Mouse (Mus musculus): ENCODE measurements around the gene Eif2s1. TPM values are rescaled to one million over a fixed set of nuclear protein-coding genes. Genes with fewer than 3 reads are reported as not detected.

Gene Eif2s1
- polyA plus RNA-seq, 1 experiment from 2014 or later = 176 TPM

- 88% methylated on average over 2 of the region's 2 CpGs for WGBS
Measured at GRCm38 (mm10) chr12:78891149-78891548, 29.5 kb downstream of the Eif2s1 start.

GRCm38 (mm10) chr12:78897861-78898260, 36.2 kb downstream of the Eif2s1 start:
- ATAC-seq (ENCODE audit: low read depth) = no peak
- Histone ChIP-seq H3K9me3 (no peaks in the 10 kb centered on the region), H3K4me3 (no peak overlapping the region), H3K4me1 (replicated peaks) (no peaks in the 10 kb centered on the region), H3K4me2 (no peak overlapping the region), H3K9ac (no peak overlapping the region), H3K27me3 (no peaks in the 10 kb centered on the region), H3K27ac (replicated peaks) (no peak overlapping the region), H3K36me3 (no peaks in the 10 kb centered on the region)
- 94% methylated on average over 1 of the region's 1 CpGs for WGBS

More at GRCm38 (mm10) chr12:78891149-78891548, 29.5 kb downstream of the Eif2s1 start:
- Histone ChIP-seq H3K27me3 (no peaks in the 10 kb centered on the region), H3K4me3 (no peak overlapping the region), H3K9me3 (no peaks in the 10 kb centered on the region), H3K4me2 (no peak overlapping the region), H3K4me1 (replicated peaks) (no peaks in the 10 kb centered on the region), H3K27ac (replicated peaks) (no peak overlapping the region), H3K36me3 (peaks cover 17% of the 10 kb centered on the region), H3K9ac (no peak overlapping the region)
- ATAC-seq (ENCODE audit: low read depth) = no peak

- Histone ChIP-seq H3K4me2 (no peak overlapping the region), H3K4me3 (no peak overlapping the region), H3K27me3 (peaks cover 16% of the 10 kb centered on the region), H3K27ac (replicated peaks) (no peak overlapping the region), H3K9ac (no peak overlapping the region), H3K36me3 (no peaks in the 10 kb centered on the region), H3K9me3 (no peaks in the 10 kb centered on the region), H3K4me1 (replicated peaks) (peaks cover under 1% of the 10 kb centered on the region)
- WGBS = 92% methylated on average over 5 of the region's 5 CpGs
- no peak for ATAC-seq (ENCODE audit: low read depth)
Measured at GRCm38 (mm10) chr12:78901467-78901866, 39.8 kb downstream of the Eif2s1 start.

- Histone ChIP-seq H3K36me3 (no peaks in the 10 kb centered on the region), H3K9ac (no peak overlapping the region), H3K9me3 (no peaks in the 10 kb centered on the region), H3K4me2 (no peak overlapping the region), H3K27ac (replicated peaks) (no peak overlapping the region), H3K4me3 (no peak overlapping the region), H3K4me1 (replicated peaks) (peaks cover 7% of the 10 kb centered on the region), H3K27me3 (peaks cover 35% of the 10 kb centered on the region)
- no peak for ATAC-seq (ENCODE audit: low read depth)
- WGBS = 82% methylated on average over 4 of the region's 4 CpGs
Measured at GRCm38 (mm10) chr12:78903313-78903712, 41.7 kb downstream of the Eif2s1 start.

GRCm38 (mm10) chr12:78904499-78904898, 42.9 kb downstream of the Eif2s1 start:
- ATAC-seq (ENCODE audit: low read depth) = no peak
- Histone ChIP-seq H3K36me3 (no peaks in the 10 kb centered on the region), H3K27me3 (peaks cover 45% of the 10 kb centered on the region), H3K4me3 (no peak overlapping the region), H3K9ac (no peak overlapping the region), H3K4me1 (replicated peaks) (peaks cover 7% of the 10 kb centered on the region), H3K4me2 (no peak overlapping the region), H3K27ac (replicated peaks) (no peak overlapping the region), H3K9me3 (no peaks in the 10 kb centered on the region)
- WGBS = 85% methylated on average over 6 of the region's 7 CpGs

- Histone ChIP-seq H3K36me3 (no peaks in the 10 kb centered on the region), H3K9ac (peak within 1 kb of the TSS; percentile 64), H3K4me1 (replicated peaks) (peaks cover 15% of the 10 kb centered on the region), H3K9me3 (no peaks in the 10 kb centered on the region), H3K27me3 (peaks cover 67% of the 10 kb centered on the region), H3K4me2 (peak within 1 kb of the TSS; percentile 85), H3K4me3 (peak within 1 kb of the TSS; percentile 46), H3K27ac (replicated peaks) (no peak within 1 kb of the TSS)
- peak; percentile 63; the same call in 1 of the 2 replicates for ATAC-seq (ENCODE audit: low read depth)
- 1% methylated on average over 38 of the region's 38 CpGs for WGBS
Measured at GRCm38 (mm10) chr12:78906707-78907162, 45.1 kb downstream of the Eif2s1 start, which contains the start of gene Plek2. Gene Plek2, minus strand, starts transcription at chr12:78906964.

GRCm38 (mm10) chr12:78908081-78908605, 46.5 kb downstream of the Eif2s1 start:
- ATAC-seq (ENCODE audit: low read depth) = no peak
- H3K9me3 ChIP-seq = no peaks in the 10 kb centered on the region
- H3K36me3 ChIP-seq = no peaks in the 10 kb centered on the region
- WGBS = 80% methylated on average over 6 of the region's 6 CpGs
- no peak overlapping the region for H3K4me3 ChIP-seq
- H3K9ac ChIP-seq = no peak overlapping the region
- no peak overlapping the region for H3K4me2 ChIP-seq
- no peak overlapping the region for H3K27ac ChIP-seq (replicated peaks)
- H3K27me3 ChIP-seq = peaks cover 80% of the 10 kb centered on the region
- peaks cover 21% of the 10 kb centered on the region for H3K4me1 ChIP-seq (replicated peaks)

- no peak for ATAC-seq (ENCODE audit: low read depth)
- H3K27me3 ChIP-seq = peaks cover 82% of the 10 kb centered on the region
- WGBS = 14% methylated on average over 16 of the region's 16 CpGs
Measured at GRCm38 (mm10) chr12:78910684-78911461, 49.3 kb downstream of the Eif2s1 start.

GRCm38 (mm10) chr12:78911707-78912417, 50.2 kb downstream of the Eif2s1 start:
- Histone ChIP-seq H3K4me1 (replicated peaks) (peaks cover 16% of the 10 kb centered on the region), H3K27me3 (peaks cover 73% of the 10 kb centered on the region), H3K36me3 (no peaks in the 10 kb centered on the region), H3K9ac (peak overlapping the region; percentile 52), H3K9me3 (no peaks in the 10 kb centered on the region; the same call in 1 of the 2 replicates), H3K27ac (replicated peaks) (no peak overlapping the region), H3K4me3 (peak overlapping the region; percentile 33), H3K4me2 (peak overlapping the region; percentile 60)
- 0 out of 2 replicates have a peak, but pooled peaks have one; percentile 15 for ATAC-seq (ENCODE audit: low read depth)
- under 1% methylated on average over 37 of the region's 37 CpGs for WGBS

More at GRCm38 (mm10) chr12:78910684-78911461, 49.3 kb downstream of the Eif2s1 start:
- peak overlapping the region; percentile 60 for H3K4me2 ChIP-seq
- peaks cover 21% of the 10 kb centered on the region for H3K4me1 ChIP-seq (replicated peaks)
- no peaks in the 10 kb centered on the region for H3K9me3 ChIP-seq
- H3K27ac ChIP-seq (replicated peaks) = no peak overlapping the region
- H3K9ac ChIP-seq = 0 out of 2 replicates have a peak overlapping the region, but pooled peaks have one; percentile 52
- no peaks in the 10 kb centered on the region for H3K36me3 ChIP-seq
- H3K4me3 ChIP-seq = peak overlapping the region; percentile 33

GRCm38 (mm10) chr12:78914458-78914857, 52.8 kb downstream of the Eif2s1 start:
- H3K27ac ChIP-seq (replicated peaks) = no peak overlapping the region
- no peak overlapping the region for H3K9ac ChIP-seq
- H3K9me3 ChIP-seq = no peaks in the 10 kb centered on the region; the same call in 1 of the 2 replicates
- WGBS = 88% methylated on average over 4 of the region's 4 CpGs
- no peak overlapping the region for H3K4me2 ChIP-seq
- H3K36me3 ChIP-seq = no peaks in the 10 kb centered on the region
- no peak overlapping the region for H3K4me3 ChIP-seq
- peaks cover 48% of the 10 kb centered on the region for H3K27me3 ChIP-seq
- ATAC-seq (ENCODE audit: low read depth) = no peak
- H3K4me1 ChIP-seq (replicated peaks) = peaks cover 24% of the 10 kb centered on the region

GRCm38 (mm10) chr12:78915561-78915960, 53.9 kb downstream of the Eif2s1 start:
- Histone ChIP-seq H3K27me3 (peaks cover 37% of the 10 kb centered on the region), H3K9me3 (no peaks in the 10 kb centered on the region; the same call in 1 of the 2 replicates), H3K4me1 (replicated peaks) (peaks cover 25% of the 10 kb centered on the region), H3K27ac (replicated peaks) (no peak overlapping the region), H3K9ac (no peak overlapping the region), H3K4me3 (no peak overlapping the region), H3K36me3 (no peaks in the 10 kb centered on the region), H3K4me2 (no peak overlapping the region)
- no peak for ATAC-seq (ENCODE audit: low read depth)
- WGBS = 81% methylated on average over 3 of the region's 3 CpGs

GRCm38 (mm10) chr12:78916278-78916677, 54.7 kb downstream of the Eif2s1 start:
- Histone ChIP-seq H3K4me1 (replicated peaks) (peaks cover 22% of the 10 kb centered on the region), H3K4me2 (no peak overlapping the region), H3K9me3 (no peaks in the 10 kb centered on the region; the same call in 1 of the 2 replicates), H3K36me3 (no peaks in the 10 kb centered on the region), H3K9ac (no peak overlapping the region), H3K4me3 (no peak overlapping the region), H3K27ac (replicated peaks) (no peak overlapping the region), H3K27me3 (peaks cover 30% of the 10 kb centered on the region)
- ATAC-seq (ENCODE audit: low read depth) = no peak
- 72% methylated on average over 3 of the region's 3 CpGs for WGBS
